Mouse (Mus musculus) cerebellum, postnatal 25 days (tissue): ENCODE measurements at regions not wholly inside any gene's neighbourhood (a gene's known extent, or its start where the extent isn't known, plus 50 kb on each side); places are given as distances from the start of the nearest gene placed in this dataset.

ENCODE experiments used
- DNase-seq, 2 experiments: peaks; one replicate each; pipeline ENCODE4 v3.0.0; 2021; ENCODE audit warnings: mixed read lengths in 2 of 2

- no peak for DNase-seq
Measured at GRCm38 (mm10) chr11:44238598-44238997, 161.3 kb upstream of the Il12b start.

- DNase-seq = no peak
Measured at GRCm38 (mm10) chr11:44243184-44243583, 156.7 kb upstream of the Il12b start.

GRCm38 (mm10) chr11:44251821-44252220, 148.0 kb upstream of the Il12b start:
- DNase-seq = no peak

- no peak for DNase-seq
Measured at GRCm38 (mm10) chr11:44260376-44261111, 139.3 kb upstream of the Il12b start.

GRCm38 (mm10) chr11:44261657-44262056, 138.2 kb upstream of the Il12b start:
- DNase-seq = no peak

GRCm38 (mm10) chr11:44262571-44262970, 137.3 kb upstream of the Il12b start:
- no peak for DNase-seq

GRCm38 (mm10) chr11:44272268-44272667, 127.6 kb upstream of the Il12b start:
- no peak for DNase-seq

- DNase-seq = no peak
Measured at GRCm38 (mm10) chr11:44278521-44279208, 121.2 kb upstream of the Il12b start.

GRCm38 (mm10) chr11:44285961-44286360, 113.9 kb upstream of the Il12b start:
- DNase-seq = no peak

GRCm38 (mm10) chr11:44288825-44289224, 111.0 kb upstream of the Il12b start:
- DNase-seq = peak; percentile 71 to 79

GRCm38 (mm10) chr11:44303786-44304185, 96.1 kb upstream of the Il12b start:
- DNase-seq = no peak

GRCm38 (mm10) chr11:44316061-44316460, 83.8 kb upstream of the Il12b start:
- no peak for DNase-seq

GRCm38 (mm10) chr11:44319136-44319535, 80.7 kb upstream of the Il12b start:
- DNase-seq = no peak

GRCm38 (mm10) chr11:44323314-44323713, 76.5 kb upstream of the Il12b start:
- DNase-seq = no peak

GRCm38 (mm10) chr11:44325066-44325465, 74.8 kb upstream of the Il12b start:
- no peak for DNase-seq

- no peak for DNase-seq
Measured at GRCm38 (mm10) chr11:44325525-44325924, 74.3 kb upstream of the Il12b start.

- DNase-seq = no peak
Measured at GRCm38 (mm10) chr11:44329503-44329902, 70.4 kb upstream of the Il12b start.

- DNase-seq = no peak
Measured at GRCm38 (mm10) chr11:44330438-44330837, 69.4 kb upstream of the Il12b start.

GRCm38 (mm10) chr11:44330851-44331773, 68.8 kb upstream of the Il12b start:
- peak; percentile 51 to 72 for DNase-seq

- DNase-seq = no peak
Measured at GRCm38 (mm10) chr11:44331774-44332129, 68.1 kb upstream of the Il12b start.

GRCm38 (mm10) chr11:44340531-44340930, 59.3 kb upstream of the Il12b start:
- no peak for DNase-seq

GRCm38 (mm10) chr11:44348308-44348707, 51.6 kb upstream of the Il12b start:
- DNase-seq = no peak

- DNase-seq = no peak
Measured at GRCm38 (mm10) chr11:44349546-44349945, 50.3 kb upstream of the Il12b start.
